Mouse (Mus musculus): ENCODE results near the gene Fcho1.
A peak's percentile ranks its signal among the peaks of the same experiment; 100 is the strongest.
"Not testable (repeated sequence)": the region's sequence is repeated elsewhere in the genome, so short reads cannot be mapped to it uniquely, and the experiment has no call there.

Gene Fcho1

GRCm38 (mm10) chr8:71725122-71725924 is at the start of gene Fcho1:
Gene Fcho1 (minus strand): TSS chr8:71725716.
- DNase-seq (ENCODE audit: low read depth, low spot score) = peak; percentile 92

GRCm38 (mm10) chr8:71771336-71771735 is 45.8 kb upstream of the Fcho1 start:
- DNase-seq (ENCODE audit: low read depth, low spot score) = no peak

GRCm38 (mm10) chr8:71758816-71759215 is 33.3 kb upstream of the Fcho1 start:
- DNase-seq (ENCODE audit: low read depth, low spot score) = no peak

- DNase-seq (ENCODE audit: low read depth, low spot score) = not testable (repeated sequence)
Observed at GRCm38 (mm10) chr8:71752881-71753552, 27.5 kb upstream of the Fcho1 start.

- DNase-seq (ENCODE audit: low read depth, low spot score) = not testable (repeated sequence)
Observed at GRCm38 (mm10) chr8:71752263-71752662, 26.7 kb upstream of the Fcho1 start.

GRCm38 (mm10) chr8:71751337-71751886 is 25.9 kb upstream of the Fcho1 start:
- DNase-seq (ENCODE audit: low read depth, low spot score) = peak; percentile 22

GRCm38 (mm10) chr8:71749321-71750075 is 24.0 kb upstream of the Fcho1 start:
- DNase-seq (ENCODE audit: low read depth, low spot score) = not testable (repeated sequence)

- not testable (repeated sequence) for DNase-seq (ENCODE audit: low read depth, low spot score)
Observed at GRCm38 (mm10) chr8:71747082-71747481, 21.6 kb upstream of the Fcho1 start.

GRCm38 (mm10) chr8:71745322-71745721 is 19.8 kb upstream of the Fcho1 start:
- DNase-seq (ENCODE audit: low read depth, low spot score) = no peak

GRCm38 (mm10) chr8:71742783-71743182 is 17.3 kb upstream of the Fcho1 start:
- no peak for DNase-seq (ENCODE audit: low read depth, low spot score)

GRCm38 (mm10) chr8:71741687-71742114 is 16.2 kb upstream of the Fcho1 start:
- no peak for DNase-seq (ENCODE audit: low read depth, low spot score)

GRCm38 (mm10) chr8:71741226-71741625 is 15.7 kb upstream of the Fcho1 start:
- DNase-seq (ENCODE audit: low read depth, low spot score) = no peak

- not testable (repeated sequence) for DNase-seq (ENCODE audit: low read depth, low spot score)
Observed at GRCm38 (mm10) chr8:71738316-71738715, 12.8 kb upstream of the Fcho1 start.

GRCm38 (mm10) chr8:71731652-71732230 is 6.2 kb upstream of the Fcho1 start:
- peak; percentile 70 for DNase-seq (ENCODE audit: low read depth, low spot score)

GRCm38 (mm10) chr8:71728826-71729620 is 3.5 kb upstream of the Fcho1 start:
- no peak for DNase-seq (ENCODE audit: low read depth, low spot score)

GRCm38 (mm10) chr8:71728240-71728785 is 2.8 kb upstream of the Fcho1 start:
- peak; percentile 19 for DNase-seq (ENCODE audit: low read depth, low spot score)

- no peak for DNase-seq (ENCODE audit: low read depth, low spot score)
Observed at GRCm38 (mm10) chr8:71724389-71724788, 1.1 kb downstream of the Fcho1 start.

- DNase-seq (ENCODE audit: low read depth, low spot score) = peak; percentile 92
Observed at GRCm38 (mm10) chr8:71723047-71723551, 2.4 kb downstream of the Fcho1 start.

GRCm38 (mm10) chr8:71719928-71720457 is 5.5 kb downstream of the Fcho1 start:
- no peak for DNase-seq (ENCODE audit: low read depth, low spot score)

GRCm38 (mm10) chr8:71719218-71719617 is 6.3 kb downstream of the Fcho1 start:
- no peak for DNase-seq (ENCODE audit: low read depth, low spot score)

All from A20 (cell line).